Mouse (Mus musculus): ENCODE measurements around the gene Pbx1.

Pbx1 gene

GRCm38 (mm10) chr1:168426281-168426680 lies 5.8 kb downstream of the Pbx1 start:
- no peak for DNase-seq (ENCODE audit: low spot score in 2 of 2)

- DNase-seq (ENCODE audit: low spot score in 2 of 2), result no peak
Observed at GRCm38 (mm10) chr1:168425017-168425705, 6.9 kb downstream of the Pbx1 start.

GRCm38 (mm10) chr1:168423389-168423930 lies 8.6 kb downstream of the Pbx1 start:
- no peak for DNase-seq (ENCODE audit: low spot score in 2 of 2)

GRCm38 (mm10) chr1:168418903-168419302 lies 13.2 kb downstream of the Pbx1 start:
- no peak for DNase-seq (ENCODE audit: low spot score in 2 of 2)

- DNase-seq (ENCODE audit: low spot score in 2 of 2), result no peak
Observed at GRCm38 (mm10) chr1:168417626-168418025, 14.4 kb downstream of the Pbx1 start.

- DNase-seq (ENCODE audit: low spot score in 2 of 2), result no peak
Observed at GRCm38 (mm10) chr1:168416729-168417437, 15.2 kb downstream of the Pbx1 start.

- DNase-seq (ENCODE audit: low spot score in 2 of 2), result no peak
Observed at GRCm38 (mm10) chr1:168410611-168411010, 21.5 kb downstream of the Pbx1 start.

- DNase-seq (ENCODE audit: low spot score in 2 of 2), result no peak
Observed at GRCm38 (mm10) chr1:168410054-168410453, 22.0 kb downstream of the Pbx1 start.

GRCm38 (mm10) chr1:168408757-168409156 lies 23.3 kb downstream of the Pbx1 start:
- DNase-seq (ENCODE audit: low spot score in 2 of 2), result no peak

- no peak for DNase-seq (ENCODE audit: low spot score in 2 of 2)
Observed at GRCm38 (mm10) chr1:168407958-168408357, 24.1 kb downstream of the Pbx1 start.

- DNase-seq (ENCODE audit: low spot score in 2 of 2), result no peak
Observed at GRCm38 (mm10) chr1:168406291-168406675, 25.8 kb downstream of the Pbx1 start.

GRCm38 (mm10) chr1:168405645-168406290 lies 26.3 kb downstream of the Pbx1 start:
- no peak for DNase-seq (ENCODE audit: low spot score in 2 of 2)

- no peak for DNase-seq (ENCODE audit: low spot score in 2 of 2)
Observed at GRCm38 (mm10) chr1:168403529-168403928, 28.5 kb downstream of the Pbx1 start.

- DNase-seq (ENCODE audit: low spot score in 2 of 2), result no peak
Observed at GRCm38 (mm10) chr1:168402683-168403082, 29.4 kb downstream of the Pbx1 start.

- no peak for DNase-seq (ENCODE audit: low spot score in 2 of 2)
Observed at GRCm38 (mm10) chr1:168395523-168396159, 36.4 kb downstream of the Pbx1 start.

- no peak for DNase-seq (ENCODE audit: low spot score in 2 of 2)
Observed at GRCm38 (mm10) chr1:168394535-168394934, 37.5 kb downstream of the Pbx1 start.

GRCm38 (mm10) chr1:168393456-168393855 lies 38.6 kb downstream of the Pbx1 start:
- DNase-seq (ENCODE audit: low spot score in 2 of 2), result peak; percentile 69 to 74

- DNase-seq (ENCODE audit: low spot score in 2 of 2), result no peak
Observed at GRCm38 (mm10) chr1:168392500-168392853, 39.6 kb downstream of the Pbx1 start.

GRCm38 (mm10) chr1:168391617-168392499 lies 40.2 kb downstream of the Pbx1 start:
- peak in 1 of 2 experiments; percentile 58 for DNase-seq (ENCODE audit: low spot score in 2 of 2)

GRCm38 (mm10) chr1:168390748-168391147 lies 41.3 kb downstream of the Pbx1 start:
- DNase-seq (ENCODE audit: low spot score in 2 of 2), result no peak

- DNase-seq (ENCODE audit: low spot score in 2 of 2), result no peak
Observed at GRCm38 (mm10) chr1:168386159-168386558, 45.9 kb downstream of the Pbx1 start.
